ENCODE assay signal across 8 mouse cellular contexts in genomic region chr2:165396831-165397501, GRCm38 (mm10). TPM values are rescaled to one million over a fixed set of nuclear protein-coding genes. Genes with fewer than 3 reads are reported as not detected.
A peak's percentile ranks its signal among the peaks of the same experiment; 100 is the strongest.
DNase-seq lines count a peak whose midpoint lies in the region; ATAC-seq and TF ChIP-seq lines count a peak whose summit lies in the region.

No protein-coding gene starts in this region.

- no peaks in the 10 kb centered on the region for H3K9me3 ChIP-seq in embryonic facial prominence, embryonic 11.5 days (replicated peaks; ENCODE audit: control insufficient read depth, low read length)
- H3K9me3 ChIP-seq in hindbrain, embryonic 11.5 days (ENCODE audit: control insufficient read depth, low read length), result no peaks in the 10 kb centered on the region
- H3K9me3 ChIP-seq in midbrain, embryonic 16.5 days (replicated peaks; ENCODE audit: control insufficient read depth, low read length, poor library complexity, severe bottlenecking), result 0 out of 2 replicates have a peak, but pooled peaks cover 2% of the 10 kb centered on the region

- peak; percentile 82 for ATAC-seq in embryonic facial prominence, embryonic 11.5 days (replicated peaks; ENCODE audit: insufficient number of reproducible peaks, low FRiP score, low TSS enrichment, low read depth)
- ATAC-seq in hindbrain, embryonic 11.5 days (ENCODE audit: low FRiP score), result peak; percentile 43; the same call in 1 of the 2 replicates
- ATAC-seq in midbrain, embryonic 16.5 days, result peak; percentile 49; the same call in 1 of the 2 replicates

- no peak for TF ChIP-seq POLR2A in heart, adult 2 months (IDR thresholded peaks at IDR 0.05; ENCODE audit: insufficient read depth, low read depth, low read length)

- H3K79me2 ChIP-seq in heart, adult 2 months (replicated peaks; ENCODE audit: control insufficient read depth, insufficient read depth, low read length), result no peaks in the 10 kb centered on the region

- peak overlapping the region; percentile 24; the same call in 1 of the 2 replicates for H3K4me2 ChIP-seq in embryonic facial prominence, embryonic 11.5 days (ENCODE audit: low read depth, low read length)
- H3K4me2 ChIP-seq in hindbrain, embryonic 11.5 days (replicated peaks; ENCODE audit: low read depth, low read length), result no peak overlapping the region
- no peak overlapping the region for H3K4me2 ChIP-seq in midbrain, embryonic 16.5 days (ENCODE audit: low read length)

- no peaks in the 10 kb centered on the region for H3K27me3 ChIP-seq in heart, adult 2 months (ENCODE audit: control insufficient read depth, insufficient read depth, low read length)
- H3K27me3 ChIP-seq in embryonic facial prominence, embryonic 11.5 days (ENCODE audit: control insufficient read depth, insufficient read depth, low read length), result no peaks in the 10 kb centered on the region
- no peaks in the 10 kb centered on the region for H3K27me3 ChIP-seq in hindbrain, embryonic 11.5 days (ENCODE audit: control insufficient read depth, insufficient read depth, low read length)
- H3K27me3 ChIP-seq in midbrain, embryonic 16.5 days (ENCODE audit: control insufficient read depth, insufficient read depth, low read depth, low read length), result no peaks in the 10 kb centered on the region

- peak; percentile 96 for DNase-seq in heart, adult 11 months
- DNase-seq in heart, adult 2 months, result no peak
- peak; percentile 80 for DNase-seq in embryonic facial prominence, embryonic 11.5 days (ENCODE audit: low spot score)
- DNase-seq in hindbrain, embryonic 11.5 days (ENCODE audit: low spot score), result peak; percentile 41
- no peak for DNase-seq in ovary, postnatal 36 days (ENCODE audit: low spot score)
- DNase-seq in left cerebral cortex, adult 2 months (ENCODE audit: extremely low spot score in 1 of 2, low spot score in 2 of 2), result no peak
- no peak for DNase-seq in thymus, postnatal 0 days (ENCODE audit: low spot score)

- no peak overlapping the region; the same call in 1 of the 2 replicates for H3K27ac ChIP-seq in heart, adult 2 months
- H3K27ac ChIP-seq in embryonic facial prominence, embryonic 11.5 days (replicated peaks; ENCODE audit: low read depth, low read length), result peak overlapping the region; percentile 74
- 0 out of 2 replicates have a peak overlapping the region, but pooled peaks have one; percentile 17 for H3K27ac ChIP-seq in hindbrain, embryonic 11.5 days (ENCODE audit: low read depth, low read length)
- H3K27ac ChIP-seq in midbrain, embryonic 16.5 days (ENCODE audit: low read length), result no peak overlapping the region
- H3K27ac ChIP-seq in left cerebral cortex, adult 2 months, result no peak overlapping the region; the same call in 1 of the 2 replicates

- TF ChIP-seq EP300 in heart, adult 2 months (IDR thresholded peaks at IDR 0.05; ENCODE audit: insufficient read depth, low read depth, low read length), result no peak

- TF ChIP-seq CTCF in heart, adult 2 months (IDR thresholded peaks at IDR 0.05), result no peak
- no peak for TF ChIP-seq CTCF in left cerebral cortex, adult 2 months (IDR thresholded peaks at IDR 0.05)

- WGBS in heart, adult 2 months, result 50% methylated on average over 20 of the region's 20 CpGs
- 18% methylated on average over 20 of the region's 20 CpGs for WGBS in embryonic facial prominence, embryonic 11.5 days
- 40% methylated on average over 20 of the region's 20 CpGs for WGBS in hindbrain, embryonic 11.5 days
- 39% methylated on average over 20 of the region's 20 CpGs for WGBS in midbrain, embryonic 16.5 days

- no peaks in the 10 kb centered on the region for H3K36me3 ChIP-seq in heart, adult 2 months (ENCODE audit: control insufficient read depth, insufficient read depth, low read length)
- H3K36me3 ChIP-seq in embryonic facial prominence, embryonic 11.5 days (replicated peaks; ENCODE audit: control insufficient read depth, insufficient read depth, low read depth, low read length), result no peaks in the 10 kb centered on the region
- H3K36me3 ChIP-seq in hindbrain, embryonic 11.5 days (ENCODE audit: control insufficient read depth, insufficient read depth, low read length), result no peaks in the 10 kb centered on the region
- no peaks in the 10 kb centered on the region for H3K36me3 ChIP-seq in midbrain, embryonic 16.5 days (ENCODE audit: control insufficient read depth, insufficient read depth, low read length)

- intact Hi-C loops in heart, adult 2 months (cut with DNase I), result no loop called here
- intact Hi-C loops in left cerebral cortex, adult 2 months (cut with DNase I), result no loop called here

- H3K4me3 ChIP-seq in heart, adult 2 months, result no peak overlapping the region
- H3K4me3 ChIP-seq in embryonic facial prominence, embryonic 11.5 days (ENCODE audit: low read depth, low read length), result no peak overlapping the region
- H3K4me3 ChIP-seq in hindbrain, embryonic 11.5 days (ENCODE audit: low read depth, low read length), result no peak overlapping the region
- H3K4me3 ChIP-seq in midbrain, embryonic 16.5 days (ENCODE audit: low read depth, low read length), result no peak overlapping the region
- H3K4me3 ChIP-seq in left cerebral cortex, adult 2 months, result no peak overlapping the region

- no peak overlapping the region for H3K9ac ChIP-seq in heart, adult 2 months (ENCODE audit: low read depth, low read length)
- 0 out of 2 replicates have a peak overlapping the region, but pooled peaks have one; percentile 18 for H3K9ac ChIP-seq in embryonic facial prominence, embryonic 11.5 days (replicated peaks; ENCODE audit: low read length)
- H3K9ac ChIP-seq in hindbrain, embryonic 11.5 days (ENCODE audit: low read depth, low read length), result no peak overlapping the region
- no peak overlapping the region for H3K9ac ChIP-seq in midbrain, embryonic 16.5 days (ENCODE audit: low read depth, low read length)

- H3K4me1 ChIP-seq in heart, adult 2 months (ENCODE audit: control insufficient read depth, insufficient read depth, low read length), result no peaks in the 10 kb centered on the region
- H3K4me1 ChIP-seq in embryonic facial prominence, embryonic 11.5 days (ENCODE audit: control insufficient read depth, insufficient read depth, low read length), result peaks cover 8% of the 10 kb centered on the region; the same call in 1 of the 2 replicates
- H3K4me1 ChIP-seq in hindbrain, embryonic 11.5 days (replicated peaks; ENCODE audit: control insufficient read depth, insufficient read depth, low read length), result peaks cover 7% of the 10 kb centered on the region
- peaks cover 11% of the 10 kb centered on the region; the same call in 1 of the 2 replicates for H3K4me1 ChIP-seq in midbrain, embryonic 16.5 days (ENCODE audit: control insufficient read depth, insufficient read depth, low read length)

RNA-seq across cellular contexts. Expression of gene Ocstamp, which starts 3.2 kb away (rescaled TPM):
- not detected for total RNA-seq in heart, adult 2 months (2021)
- polyA plus RNA-seq in heart, adult 2 months (2012; rRNA removed), result 0.02 TPM in 1 of 2 replicates, not detected in the other
- 0.13 and 0.29 TPM in 2 replicates for polyA plus RNA-seq in embryonic facial prominence, embryonic 11.5 days (2014; fragmentation: Nextera tagmentation; extraction: Ambion mirVana)
- 0.06 TPM in 1 of 2 replicates, not detected in the other for polyA plus RNA-seq in hindbrain, embryonic 11.5 days (2014; fragmentation: Nextera tagmentation; extraction: Ambion mirVana)
- polyA plus RNA-seq in midbrain, embryonic 16.5 days (2015; fragmentation: Nextera tagmentation; extraction: Ambion mirVana), result 0.08 TPM in 1 of 2 replicates, not detected in the other
- total RNA-seq in left cerebral cortex, adult 2 months (2021), result not detected
- 0.03 TPM in 1 of 2 replicates, not detected in the other for polyA plus RNA-seq in thymus, postnatal 0 days (2015; fragmentation: Nextera tagmentation; extraction: Ambion mirVana)

RNA-seq across cellular contexts. Expression of gene Zfp334, which starts 8.9 kb away (rescaled TPM):
- 1 to 10 TPM; 2.1 to 2.3 TPM for total RNA-seq in heart, adult 2 months (2021)
- 1.3 and 2.0 TPM in 2 replicates for polyA plus RNA-seq in heart, adult 2 months (2012; rRNA removed)
- 19.9 and 22.0 TPM in 2 replicates for polyA plus RNA-seq in embryonic facial prominence, embryonic 11.5 days (2014; fragmentation: Nextera tagmentation; extraction: Ambion mirVana)
- 19.6 and 21.2 TPM in 2 replicates for polyA plus RNA-seq in hindbrain, embryonic 11.5 days (2014; fragmentation: Nextera tagmentation; extraction: Ambion mirVana)
- 9.5 and 9.7 TPM in 2 replicates for polyA plus RNA-seq in midbrain, embryonic 16.5 days (2015; fragmentation: Nextera tagmentation; extraction: Ambion mirVana)
- total RNA-seq in left cerebral cortex, adult 2 months (2021), result 10 to 100 TPM; 15.4 to 18.2 TPM
- 0.54 and 0.60 TPM in 2 replicates for polyA plus RNA-seq in thymus, postnatal 0 days (2015; fragmentation: Nextera tagmentation; extraction: Ambion mirVana)

RNA-seq across cellular contexts. Expression of gene Zfp663, which starts 28.4 kb away (rescaled TPM):
- total RNA-seq in heart, adult 2 months (2021), result not detected
- polyA plus RNA-seq in heart, adult 2 months (2012; rRNA removed), result not detected in 2 replicates
- polyA plus RNA-seq in embryonic facial prominence, embryonic 11.5 days (2014; fragmentation: Nextera tagmentation; extraction: Ambion mirVana), result 2.7 and 4.9 TPM in 2 replicates
- polyA plus RNA-seq in hindbrain, embryonic 11.5 days (2014; fragmentation: Nextera tagmentation; extraction: Ambion mirVana), result 7.0 and 7.6 TPM in 2 replicates
- polyA plus RNA-seq in midbrain, embryonic 16.5 days (2015; fragmentation: Nextera tagmentation; extraction: Ambion mirVana), result 7.3 and 9.1 TPM in 2 replicates
- not detected for total RNA-seq in left cerebral cortex, adult 2 months (2021)
- polyA plus RNA-seq in thymus, postnatal 0 days (2015; fragmentation: Nextera tagmentation; extraction: Ambion mirVana), result 0.14 TPM in 1 of 2 replicates, not detected in the other

Comparison
In these comparisons a context has a peak if more than half of its experiments do, and no peak if none do; other contexts are left out.
1. DNase-seq: peak in heart, adult 11 months (single experiment), embryonic facial prominence, embryonic 11.5 days (single experiment) and hindbrain, embryonic 11.5 days (single experiment); none in heart, adult 2 months (0 of 2), ovary, postnatal 36 days (single experiment), left cerebral cortex, adult 2 months (0 of 2) and thymus, postnatal 0 days (single experiment).
2. H3K27ac ChIP-seq: peak in embryonic facial prominence, embryonic 11.5 days (single experiment) and hindbrain, embryonic 11.5 days (single experiment); none in heart, adult 2 months (single experiment), midbrain, embryonic 16.5 days (single experiment) and left cerebral cortex, adult 2 months (single experiment).
3. Peak in every context shown above with its lines, with median percentiles within 50 percentile points of each other: ATAC-seq.